ENCODE assay signal across 8 mouse cellular contexts in the genomic region with DNA sequence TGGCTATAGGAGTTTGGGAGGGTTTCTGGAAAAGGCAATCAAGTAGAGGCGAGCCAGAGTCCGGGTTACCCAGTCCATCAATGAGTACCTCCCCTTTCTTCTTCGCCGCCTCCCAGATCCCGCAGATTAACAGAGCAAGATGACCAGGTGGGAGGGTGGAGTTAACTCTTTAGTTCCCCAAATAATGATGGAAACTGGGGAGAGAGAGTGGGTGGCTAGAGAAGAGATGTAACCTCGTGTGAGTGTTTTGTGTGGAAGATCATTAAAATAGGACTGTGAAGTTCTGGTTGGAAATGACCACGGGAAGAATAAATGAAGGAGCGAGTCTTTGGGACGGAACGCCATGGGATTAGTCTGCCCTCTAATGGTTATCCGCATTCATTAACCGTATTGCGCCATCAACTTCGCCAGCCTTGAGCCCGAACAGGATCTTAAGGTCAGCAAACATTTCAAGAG. TPM values are rescaled to one million over a fixed set of nuclear protein-coding genes. Genes with fewer than 3 reads are reported as not detected.
DNase-seq lines count a peak whose midpoint lies in the region; ATAC-seq lines count a peak whose summit lies in the region.

No protein-coding gene starts in this region.

- 0% methylated on average over 15 of the region's 15 CpGs for WGBS in forebrain, embryonic 15.5 days
- under 1% methylated on average over 15 of the region's 15 CpGs for WGBS in hindbrain, embryonic 10.5 days

- H3K4me3 ChIP-seq in forebrain, embryonic 15.5 days: peak overlapping the region; percentile 56
- peak overlapping the region; percentile 57 for H3K4me3 ChIP-seq in hindbrain, embryonic 10.5 days

- peak overlapping the region; percentile 50 for H3K9ac ChIP-seq in forebrain, embryonic 15.5 days (replicated peaks)

- H3K9me3 ChIP-seq in forebrain, embryonic 15.5 days: no peaks in the 10 kb centered on the region
- H3K9me3 ChIP-seq in hindbrain, embryonic 10.5 days: no peaks in the 10 kb centered on the region

- peak; percentile 39 for ATAC-seq in forebrain, embryonic 15.5 days (replicated peaks)
- peak; percentile 59 for ATAC-seq in megakaryocyte, adult 5-6 weeks (ENCODE audit: poor library complexity, severe bottlenecking)

- H3K36me3 ChIP-seq in forebrain, embryonic 15.5 days: no peaks in the 10 kb centered on the region
- H3K36me3 ChIP-seq in hindbrain, embryonic 10.5 days: no peaks in the 10 kb centered on the region

- H3K4me1 ChIP-seq in forebrain, embryonic 15.5 days: peaks cover 17% of the 10 kb centered on the region
- peaks cover 19% of the 10 kb centered on the region for H3K4me1 ChIP-seq in hindbrain, embryonic 10.5 days (replicated peaks)

- peak overlapping the region; percentile 98 for H3K4me2 ChIP-seq in forebrain, embryonic 15.5 days (replicated peaks)

- peaks cover 46% of the 10 kb centered on the region for H3K27me3 ChIP-seq in forebrain, embryonic 15.5 days
- peaks cover 66% of the 10 kb centered on the region for H3K27me3 ChIP-seq in hindbrain, embryonic 10.5 days (ENCODE audit: insufficient read depth, poor library complexity, severe bottlenecking)

- peak; percentile 65 for DNase-seq in layer of hippocampus, adult 11-12 months (ENCODE audit: low spot score)
- no peak for DNase-seq in layer of hippocampus, adult 9-10 months (ENCODE audit: low spot score)
- peak; percentile 43 for DNase-seq in cerebellum, adult 11-12 months
- DNase-seq in hindbrain, embryonic 10.5 days (ENCODE audit: low spot score): peak; percentile 67
- peak; percentile 44 to 79 for DNase-seq in layer of hippocampus, postnatal 14 days (ENCODE audit: low spot score in 2 of 2)
- peak; percentile 65 for DNase-seq in skeletal muscle tissue, adult 2 months (ENCODE audit: low read depth, low spot score)

- no peak overlapping the region for H3K27ac ChIP-seq in forebrain, embryonic 15.5 days (replicated peaks)
- H3K27ac ChIP-seq in hindbrain, embryonic 10.5 days: 0 out of 2 replicates have a peak overlapping the region, but pooled peaks have one; percentile 59

RNA-seq across cellular contexts. Expression of a gene that starts 0.7 kb away (rescaled TPM):
- 1.6 TPM in 2 replicates for polyA plus RNA-seq in forebrain, embryonic 15.5 days (2015; fragmentation: Nextera tagmentation; extraction: Ambion mirVana)
- polyA plus RNA-seq in hindbrain, embryonic 10.5 days (2016; fragmentation: Nextera tagmentation; extraction: Ambion mirVana): 3.0 TPM in 2 replicates
- total RNA-seq in layer of hippocampus, postnatal 14 days (2021): 1 to 10 TPM; 4.2 to 6.5 TPM
- not detected in 2 replicates for total RNA-seq in megakaryocyte, adult 5-6 weeks (2015)
- total RNA-seq in megakaryocyte, adult 5-6 weeks (2017): 0.08 TPM in 1 of 2 replicates, not detected in the other

RNA-seq across cellular contexts. Expression of a gene that starts 9.6 kb away (rescaled TPM):
- polyA plus RNA-seq in forebrain, embryonic 15.5 days (2015; fragmentation: Nextera tagmentation; extraction: Ambion mirVana): 333 and 340 TPM in 2 replicates
- 315 and 340 TPM in 2 replicates for polyA plus RNA-seq in hindbrain, embryonic 10.5 days (2016; fragmentation: Nextera tagmentation; extraction: Ambion mirVana)
- 10 to 100 TPM; 86.0 to 87.9 TPM for total RNA-seq in layer of hippocampus, postnatal 14 days (2021)
- total RNA-seq in megakaryocyte, adult 5-6 weeks (2015): 51.8 and 57.3 TPM in 2 replicates
- 103 and 111 TPM in 2 replicates for total RNA-seq in megakaryocyte, adult 5-6 weeks (2017)

RNA-seq across cellular contexts. Expression of a gene that starts 24.5 kb away (rescaled TPM):
- 76.1 and 81.8 TPM in 2 replicates for polyA plus RNA-seq in forebrain, embryonic 15.5 days (2015; fragmentation: Nextera tagmentation; extraction: Ambion mirVana)
- polyA plus RNA-seq in hindbrain, embryonic 10.5 days (2016; fragmentation: Nextera tagmentation; extraction: Ambion mirVana): 60.9 and 69.1 TPM in 2 replicates
- total RNA-seq in layer of hippocampus, postnatal 14 days (2021): 10 to 100 TPM; 47.0 to 51.7 TPM
- 41.6 and 47.3 TPM in 2 replicates for total RNA-seq in megakaryocyte, adult 5-6 weeks (2015)
- 40.9 and 49.5 TPM in 2 replicates for total RNA-seq in megakaryocyte, adult 5-6 weeks (2017)

RNA-seq across cellular contexts. Expression of a gene that starts 32.9 kb away (rescaled TPM):
- 33.6 and 36.5 TPM in 2 replicates for polyA plus RNA-seq in forebrain, embryonic 15.5 days (2015; fragmentation: Nextera tagmentation; extraction: Ambion mirVana)
- polyA plus RNA-seq in hindbrain, embryonic 10.5 days (2016; fragmentation: Nextera tagmentation; extraction: Ambion mirVana): 37.6 and 39.7 TPM in 2 replicates
- 10 to 100 TPM; 60.5 to 67.0 TPM for total RNA-seq in layer of hippocampus, postnatal 14 days (2021)
- 13.7 and 14.7 TPM in 2 replicates for total RNA-seq in megakaryocyte, adult 5-6 weeks (2015)
- 14.9 and 20.5 TPM in 2 replicates for total RNA-seq in megakaryocyte, adult 5-6 weeks (2017)

RNA-seq across cellular contexts. Expression of a gene that starts 43.0 kb away (rescaled TPM):
- 219 and 224 TPM in 2 replicates for polyA plus RNA-seq in forebrain, embryonic 15.5 days (2015; fragmentation: Nextera tagmentation; extraction: Ambion mirVana)
- 174 and 182 TPM in 2 replicates for polyA plus RNA-seq in hindbrain, embryonic 10.5 days (2016; fragmentation: Nextera tagmentation; extraction: Ambion mirVana)
- 100 to 1,000 TPM; 164 to 166 TPM for total RNA-seq in layer of hippocampus, postnatal 14 days (2021)
- total RNA-seq in megakaryocyte, adult 5-6 weeks (2015): 97.7 and 99.3 TPM in 2 replicates
- total RNA-seq in megakaryocyte, adult 5-6 weeks (2017): 85.7 and 88.3 TPM in 2 replicates

Comparison
In these comparisons a context has a peak if more than half of its experiments do, and no peak if none do; other contexts are left out.
1. RNA of a gene that starts 0.7 kb away (total RNA-seq): 4.2 to 6.5 TPM in layer of hippocampus, postnatal 14 days; 0.08 TPM in megakaryocyte, adult 5-6 weeks; every median in the first group is over 4 times any median in the second.